Mouse (Mus musculus): ENCODE data around the gene Ceacam15.

DNA sequence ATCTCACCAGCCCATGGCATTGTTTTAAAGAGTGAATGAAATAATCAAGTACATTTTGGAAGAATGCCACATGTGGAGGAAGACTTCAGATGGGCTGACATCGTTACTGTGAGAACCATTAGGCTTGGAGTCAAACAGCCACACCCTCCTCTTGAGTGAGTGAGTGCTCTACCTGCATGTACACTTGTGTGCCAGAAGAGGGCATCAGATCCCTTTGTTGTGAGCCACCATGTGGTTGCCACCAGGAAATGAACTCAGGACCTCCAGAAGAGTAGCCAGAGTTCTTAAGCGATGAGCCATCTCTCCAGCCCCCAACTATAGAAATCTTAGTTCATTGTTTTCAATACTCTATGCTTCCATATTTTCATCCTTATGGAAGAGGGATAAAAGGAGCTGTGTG is 23.5 kb upstream of the Ceacam15 start:
- TF ChIP-seq CTCF (IDR thresholded peaks at IDR 0.05; ENCODE audit: low read depth) (peak; percentile 79), EP300 (IDR thresholded peaks at IDR 0.05; ENCODE audit: low read depth) (no peak)

Measured in liver, postnatal 0 days (tissue).